Mouse (Mus musculus) limb, embryonic 13.5 days (tissue): ENCODE measurements at regions not wholly inside any gene's neighbourhood (a gene's known extent, or its start where the extent isn't known, plus 50 kb on each side); places are given as distances from the start of the nearest gene placed in this dataset.

ENCODE experiments used
- ATAC-seq: fragments of 200-750 bp; cut with Nextera tagmentation; 2 replicates; pipeline ENCODE4 v1.8.0; 2017; ENCODE audit warnings: low read depth, moderate number of reproducible peaks, moderate TSS enrichment; ENCODE audit not compliant: low FRiP score
- H3K27ac ChIP-seq: fragments of 300-500 bp; sonication (generic); 2 replicates; pipeline ENCODE4 v1.5.1; 2015; ENCODE audit warnings: inconsistent platforms, mild to moderate bottlenecking, moderate library complexity
- H3K27me3 ChIP-seq: fragments of 300-500 bp; sonication (generic); 2 replicates; pipeline ENCODE4 v1.6.1; 2015; ENCODE audit warnings: mild to moderate bottlenecking, inconsistent platforms
- H3K36me3 ChIP-seq: fragments of 300-500 bp; sonication (generic); 2 replicates; pipeline ENCODE4 v1.6.1; 2015; ENCODE audit warnings: inconsistent platforms, mild to moderate bottlenecking, moderate library complexity
- H3K4me1 ChIP-seq: fragments of 300-500 bp; sonication (generic); 2 replicates; pipeline ENCODE4 v1.6.1; 2015; ENCODE audit warnings: inconsistent platforms
- H3K4me2 ChIP-seq: fragments of 300-500 bp; sonication (generic); replicated peaks from 2 replicates; pipeline ENCODE4 v1.6.1; 2015; ENCODE audit warnings: inconsistent platforms, mild to moderate bottlenecking, moderate library complexity
- H3K4me3 ChIP-seq: fragments of 300-500 bp; sonication (generic); 2 replicates; pipeline ENCODE4 v1.5.1; 2015; ENCODE audit warnings: moderate library complexity, mild to moderate bottlenecking, inconsistent platforms
- H3K9ac ChIP-seq: fragments of 300-500 bp; sonication (generic); 2 replicates; pipeline ENCODE4 v1.6.1; 2015; ENCODE audit warnings: mild to moderate bottlenecking, inconsistent platforms
- H3K9me3 ChIP-seq: fragments of 300-500 bp; sonication (generic); 2 replicates; pipeline ENCODE4 v1.6.1; 2016; ENCODE audit warnings: inconsistent platforms
- WGBS: fragments of 180-500 bp; shearing (Covaris S2); methylation state at CpG from one replicate; pipeline ENCODE4 v1.1.7; 2015; 5-methylcytosine and 5-hydroxymethylcytosine counted together

- peak; percentile 12 for ATAC-seq
- H3K4me1 ChIP-seq = peaks cover 27% of the 10 kb centered on the region
- no peak overlapping the region for H3K27ac ChIP-seq
- no peak overlapping the region for H3K9ac ChIP-seq
- no peak overlapping the region for H3K4me3 ChIP-seq
- H3K27me3 ChIP-seq = peaks cover 32% of the 10 kb centered on the region
- H3K9me3 ChIP-seq = no peaks in the 10 kb centered on the region; the same call in 1 of the 2 replicates
- no peak overlapping the region for H3K4me2 ChIP-seq
- 26% methylated on average over 4 of the region's 4 CpGs for WGBS
- no peaks in the 10 kb centered on the region for H3K36me3 ChIP-seq
Observed at GRCm38 (mm10) chr3:41317170-41317569, 234.3 kb upstream of the Pgrmc2 start.

- H3K9ac ChIP-seq = no peak overlapping the region
- no peaks in the 10 kb centered on the region; the same call in 1 of the 2 replicates for H3K9me3 ChIP-seq
- no peak overlapping the region for H3K27ac ChIP-seq
- H3K4me2 ChIP-seq = no peak overlapping the region
- no peaks in the 10 kb centered on the region for H3K36me3 ChIP-seq
- peaks cover 5% of the 10 kb centered on the region; the same call in 1 of the 2 replicates for H3K4me1 ChIP-seq
- 90% methylated on average over 6 of the region's 6 CpGs for WGBS
- H3K27me3 ChIP-seq = peaks cover 12% of the 10 kb centered on the region
- H3K4me3 ChIP-seq = no peak overlapping the region
- ATAC-seq = no peak
Observed at GRCm38 (mm10) chr3:41312492-41312891, 229.6 kb upstream of the Pgrmc2 start.

GRCm38 (mm10) chr3:41307400-41308028 is 224.7 kb upstream of the Pgrmc2 start:
- Histone ChIP-seq H3K4me1 (no peaks in the 10 kb centered on the region), H3K27ac (no peak overlapping the region), H3K27me3 (no peaks in the 10 kb centered on the region), H3K4me3 (no peak overlapping the region), H3K4me2 (no peak overlapping the region), H3K9ac (no peak overlapping the region), H3K36me3 (no peaks in the 10 kb centered on the region), H3K9me3 (no peaks in the 10 kb centered on the region)
- 61% methylated on average over 13 of the region's 13 CpGs for WGBS
- no peak for ATAC-seq

- Histone ChIP-seq H3K27me3 (no peaks in the 10 kb centered on the region), H3K36me3 (no peaks in the 10 kb centered on the region)
- WGBS = 77% methylated on average over 3 of the region's 3 CpGs
Observed at GRCm38 (mm10) chr3:41302805-41303204, 220.0 kb upstream of the Pgrmc2 start.

GRCm38 (mm10) chr3:41298776-41299175 is 215.9 kb upstream of the Pgrmc2 start:
- Histone ChIP-seq H3K9ac (no peak overlapping the region), H3K4me2 (no peak overlapping the region), H3K27ac (no peak overlapping the region), H3K4me3 (no peak overlapping the region), H3K4me1 (no peaks in the 10 kb centered on the region), H3K9me3 (no peaks in the 10 kb centered on the region), H3K36me3 (no peaks in the 10 kb centered on the region), H3K27me3 (no peaks in the 10 kb centered on the region)
- 75% methylated on average over 4 of the region's 4 CpGs for WGBS
- ATAC-seq = no peak

More at GRCm38 (mm10) chr3:41302805-41303204, 220.0 kb upstream of the Pgrmc2 start:
- ATAC-seq = no peak
- Histone ChIP-seq H3K27ac (no peak overlapping the region), H3K4me2 (no peak overlapping the region), H3K9ac (no peak overlapping the region), H3K4me1 (no peaks in the 10 kb centered on the region), H3K4me3 (no peak overlapping the region), H3K9me3 (no peaks in the 10 kb centered on the region)

GRCm38 (mm10) chr3:41296152-41296809 is 213.4 kb upstream of the Pgrmc2 start:
- no peak overlapping the region for H3K4me2 ChIP-seq
- H3K9ac ChIP-seq = no peak overlapping the region
- WGBS = 57% methylated on average over 11 of the region's 11 CpGs
- H3K4me1 ChIP-seq = peaks cover 4% of the 10 kb centered on the region; the same call in 1 of the 2 replicates
- H3K27me3 ChIP-seq = no peaks in the 10 kb centered on the region
- no peaks in the 10 kb centered on the region for H3K9me3 ChIP-seq
- no peak for ATAC-seq
- no peak overlapping the region for H3K27ac ChIP-seq
- H3K4me3 ChIP-seq = no peak overlapping the region
- H3K36me3 ChIP-seq = no peaks in the 10 kb centered on the region

- Histone ChIP-seq H3K9me3 (no peaks in the 10 kb centered on the region), H3K36me3 (no peaks in the 10 kb centered on the region), H3K9ac (no peak overlapping the region), H3K4me3 (no peak overlapping the region), H3K27ac (no peak overlapping the region), H3K4me2 (no peak overlapping the region), H3K27me3 (no peaks in the 10 kb centered on the region), H3K4me1 (peaks cover 4% of the 10 kb centered on the region; the same call in 1 of the 2 replicates)
- 71% methylated on average over 8 of the region's 8 CpGs for WGBS
- no peak for ATAC-seq
Observed at GRCm38 (mm10) chr3:41295150-41295549, 212.3 kb upstream of the Pgrmc2 start.

GRCm38 (mm10) chr3:41290535-41291307 is 207.9 kb upstream of the Pgrmc2 start:
- Histone ChIP-seq H3K36me3 (no peaks in the 10 kb centered on the region), H3K27me3 (no peaks in the 10 kb centered on the region), H3K4me1 (peaks cover 4% of the 10 kb centered on the region; the same call in 1 of the 2 replicates), H3K9me3 (no peaks in the 10 kb centered on the region), H3K27ac (no peak overlapping the region), H3K4me2 (no peak overlapping the region), H3K9ac (no peak overlapping the region), H3K4me3 (no peak overlapping the region)
- no peak for ATAC-seq
- WGBS = 83% methylated on average over 11 of the region's 11 CpGs

- Histone ChIP-seq H3K4me1 (peaks cover 17% of the 10 kb centered on the region), H3K27me3 (no peaks in the 10 kb centered on the region), H3K9me3 (no peaks in the 10 kb centered on the region), H3K9ac (no peak overlapping the region), H3K4me2 (no peak overlapping the region), H3K36me3 (no peaks in the 10 kb centered on the region), H3K4me3 (no peak overlapping the region), H3K27ac (no peak overlapping the region)
- no peak for ATAC-seq
- WGBS = 83% methylated on average over 4 of the region's 4 CpGs
Observed at GRCm38 (mm10) chr3:41288735-41289134, 205.9 kb upstream of the Pgrmc2 start.

- H3K4me3 ChIP-seq = no peak overlapping the region
- no peaks in the 10 kb centered on the region for H3K36me3 ChIP-seq
- H3K27me3 ChIP-seq = no peaks in the 10 kb centered on the region
- 93% methylated on average over 4 of the region's 4 CpGs for WGBS
- no peak overlapping the region for H3K9ac ChIP-seq
- no peaks in the 10 kb centered on the region for H3K9me3 ChIP-seq
- H3K4me2 ChIP-seq = no peak overlapping the region
- ATAC-seq = no peak
- peaks cover 17% of the 10 kb centered on the region for H3K4me1 ChIP-seq
- H3K27ac ChIP-seq = no peak overlapping the region
Observed at GRCm38 (mm10) chr3:41288066-41288465, 205.2 kb upstream of the Pgrmc2 start.

- Histone ChIP-seq H3K36me3 (no peaks in the 10 kb centered on the region), H3K4me1 (peaks cover 21% of the 10 kb centered on the region), H3K4me3 (no peak overlapping the region), H3K9ac (no peak overlapping the region), H3K9me3 (no peaks in the 10 kb centered on the region), H3K4me2 (peak overlapping the region; percentile 19; the same call in 1 of the 2 replicates), H3K27ac (no peak overlapping the region), H3K27me3 (no peaks in the 10 kb centered on the region)
- ATAC-seq = peak; percentile 1; the same call in 1 of the 2 replicates
- WGBS = 59% methylated on average over 5 of the region's 5 CpGs
Observed at GRCm38 (mm10) chr3:41285336-41285735, 202.5 kb upstream of the Pgrmc2 start.

- Histone ChIP-seq H3K27ac (no peak overlapping the region), H3K4me1 (peaks cover 21% of the 10 kb centered on the region), H3K4me3 (no peak overlapping the region), H3K36me3 (no peaks in the 10 kb centered on the region), H3K4me2 (peak overlapping the region; percentile 19), H3K9me3 (no peaks in the 10 kb centered on the region), H3K9ac (no peak overlapping the region), H3K27me3 (no peaks in the 10 kb centered on the region)
- WGBS = 9% methylated on average over 13 of the region's 13 CpGs
- peak; percentile 52 for ATAC-seq
Observed at GRCm38 (mm10) chr3:41284897-41285296, 202.1 kb upstream of the Pgrmc2 start.
